Mouse (Mus musculus) neural tube, embryonic 11.5 days (tissue): ENCODE data around the gene Itpkb. TPM values are rescaled to one million over a fixed set of nuclear protein-coding genes. Genes with fewer than 3 reads are reported as not detected.

Source experiments
- ATAC-seq: fragments of 200-750 bp; cut with Nextera tagmentation; 2 replicates; pipeline ENCODE4 v1.8.0; 2017; ENCODE audit warnings: moderate number of reproducible peaks, mild to moderate bottlenecking, moderate TSS enrichment, moderate library complexity; ENCODE audit not compliant: insufficient read depth, low FRiP score, low TSS enrichment
- DNase-seq: peaks from one replicate; pipeline ENCODE4 v3.0.0-alpha.2; 2015; ENCODE audit warnings: low spot score
- H3K27ac ChIP-seq: fragments of 300-500 bp; sonication (generic); 2 replicates; pipeline ENCODE4 v1.5.1; 2014; ENCODE audit warnings: low read depth, mild to moderate bottlenecking, low read length
- H3K27me3 ChIP-seq: fragments of 300-500 bp; sonication (generic); 2 replicates; pipeline ENCODE4 v1.6.1; 2014; ENCODE audit warnings: mild to moderate bottlenecking, low read length, mixed read lengths; ENCODE audit not compliant: control insufficient read depth, insufficient read depth
- H3K36me3 ChIP-seq: fragments of 300-500 bp; sonication (generic); 2 replicates; pipeline ENCODE4 v1.6.1; 2014; ENCODE audit warnings: mild to moderate bottlenecking, low read length, moderate library complexity, mixed read lengths; ENCODE audit not compliant: control insufficient read depth, insufficient read depth
- H3K4me1 ChIP-seq: fragments of 300-500 bp; sonication (generic); 2 replicates; pipeline ENCODE4 v1.6.1; 2014; ENCODE audit warnings: low read length, mixed read lengths; ENCODE audit not compliant: control insufficient read depth, insufficient read depth
- H3K4me2 ChIP-seq: fragments of 300-500 bp; sonication (generic); 2 replicates; pipeline ENCODE4 v1.6.1; 2014; ENCODE audit warnings: low read depth, mild to moderate bottlenecking, moderate library complexity
- H3K4me3 ChIP-seq: fragments of 300-500 bp; sonication (generic); 2 replicates; pipeline ENCODE4 v1.5.1; 2014; ENCODE audit warnings: low read depth, low read length
- H3K9ac ChIP-seq: fragments of 300-500 bp; sonication (generic); 2 replicates; pipeline ENCODE4 v1.6.1; 2014; ENCODE audit warnings: mild to moderate bottlenecking, low read length
- H3K9me3 ChIP-seq: fragments of 300-500 bp; sonication (generic); 2 replicates; pipeline ENCODE4 v1.6.1; 2016; ENCODE audit warnings: low read length; ENCODE audit not compliant: control insufficient read depth
- WGBS: fragments of 180-500 bp; shearing (Covaris S2); extraction: QIAGEN DNeasy Blood & Tissue Kit; methylation state at CpG from one replicate; pipeline ENCODE4 v1.1.7; 2014; 5-methylcytosine and 5-hydroxymethylcytosine counted together
- polyA plus RNA-seq: library from polyadenylated mRNA; unstranded; fragments of >200 nt; fragmentation: Nextera tagmentation; extraction: Ambion mirVana; gene quantifications from 2 replicates; pipeline ENCODE4 v1.2.1, GENCODE M21; 2014

Gene Itpkb
- polyA plus RNA-seq, 1 experiment from 2014 or later, result 2.6 TPM

DNA sequence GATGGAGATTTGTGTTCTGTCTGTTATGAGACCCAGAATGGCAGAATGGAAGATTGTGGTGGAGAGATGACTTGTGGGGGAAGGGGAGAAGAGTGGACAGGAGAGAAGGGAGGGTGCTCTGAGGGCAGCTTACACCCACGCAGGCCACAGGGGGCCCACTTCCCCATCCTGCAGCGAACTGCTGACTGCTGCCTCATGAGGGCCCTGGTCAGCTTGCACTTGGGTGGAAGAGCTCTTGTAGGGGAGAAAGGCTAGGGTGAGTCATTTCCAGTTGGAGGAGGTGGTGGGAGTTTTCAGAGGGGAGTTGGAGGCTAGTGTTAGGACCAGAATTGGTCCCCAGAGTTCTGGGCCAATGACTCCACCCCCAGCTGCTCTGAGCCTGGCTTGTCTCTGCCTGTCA lies 86.8 kb downstream of the Itpkb start:
- no peak for DNase-seq
- H3K4me2 ChIP-seq, result no peak overlapping the region
- no peaks in the 10 kb centered on the region for H3K36me3 ChIP-seq
- no peak overlapping the region for H3K4me3 ChIP-seq
- H3K9me3 ChIP-seq, result no peaks in the 10 kb centered on the region
- no peak overlapping the region for H3K9ac ChIP-seq
- no peak overlapping the region for H3K27ac ChIP-seq
- 69% methylated on average over 2 of the region's 2 CpGs for WGBS
- no peaks in the 10 kb centered on the region for H3K27me3 ChIP-seq
- no peak for ATAC-seq
- H3K4me1 ChIP-seq, result no peaks in the 10 kb centered on the region

DNA sequence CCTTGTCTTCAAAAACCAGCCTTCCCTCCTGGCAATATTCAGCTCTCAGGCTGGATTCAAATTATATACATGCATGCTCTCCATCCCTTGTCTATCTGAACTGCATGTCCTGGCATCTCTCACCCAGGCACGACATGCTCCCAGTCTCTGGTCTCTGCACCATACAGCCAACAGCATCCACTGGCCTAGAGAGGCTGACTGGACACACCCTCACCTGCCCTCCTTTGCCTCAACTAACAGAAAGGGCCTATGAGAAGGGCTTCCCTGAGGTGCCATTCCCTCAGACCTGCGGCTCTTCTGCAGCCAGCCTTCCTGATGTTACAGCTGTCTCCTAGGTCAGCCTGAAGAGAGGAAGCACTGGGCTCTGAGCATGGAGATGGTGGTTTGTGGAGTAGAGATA lies 88.8 kb downstream of the Itpkb start:
- DNase-seq, result no peak
- 85% methylated on average over 2 of the region's 2 CpGs for WGBS
- no peaks in the 10 kb centered on the region for H3K27me3 ChIP-seq
- H3K36me3 ChIP-seq, result no peaks in the 10 kb centered on the region
- H3K4me3 ChIP-seq, result no peak overlapping the region
- no peak overlapping the region for H3K27ac ChIP-seq
- H3K4me1 ChIP-seq, result no peaks in the 10 kb centered on the region
- no peak overlapping the region for H3K9ac ChIP-seq
- ATAC-seq, result no peak
- no peak overlapping the region for H3K4me2 ChIP-seq
- H3K9me3 ChIP-seq, result no peaks in the 10 kb centered on the region

DNA sequence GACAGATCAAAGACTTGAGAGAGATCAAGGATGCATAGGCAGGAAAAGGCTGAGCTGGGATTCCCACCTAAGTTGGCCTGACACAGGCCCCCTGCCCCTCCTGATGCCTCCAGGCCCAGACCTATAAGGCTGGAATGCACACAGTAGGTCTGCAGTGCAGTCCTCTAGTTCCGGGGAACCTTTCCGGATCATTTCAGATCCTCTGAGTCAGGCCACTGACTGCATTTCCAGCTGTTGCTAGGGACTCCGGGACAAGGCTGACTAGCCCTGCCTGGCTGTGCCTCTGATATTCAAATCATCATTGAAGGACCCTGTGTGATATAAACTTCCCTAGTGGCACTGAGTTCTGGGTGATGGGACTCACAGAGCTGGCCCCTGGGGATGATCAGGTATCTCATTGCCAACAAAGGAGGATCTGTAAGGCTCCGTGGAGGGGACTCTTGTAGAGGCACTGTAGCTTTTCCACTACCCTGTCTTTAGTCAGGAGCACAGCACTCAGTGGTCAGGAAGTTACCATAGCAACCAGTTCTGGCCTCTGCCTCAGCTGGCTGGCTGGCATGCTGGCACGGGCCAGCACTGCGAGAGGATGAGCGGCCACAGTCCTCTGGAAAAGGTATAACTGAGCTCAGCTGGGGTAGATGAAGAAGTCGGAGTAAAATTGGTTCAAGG lies 90.3 kb downstream of the Itpkb start:
- H3K27ac ChIP-seq, result no peak overlapping the region
- DNase-seq (peak; percentile 46), ATAC-seq (peak; percentile 53; the same call in 1 of the 2 replicates)
- no peaks in the 10 kb centered on the region for H3K27me3 ChIP-seq
- no peak overlapping the region for H3K4me3 ChIP-seq
- no peaks in the 10 kb centered on the region for H3K36me3 ChIP-seq
- H3K9me3 ChIP-seq, result no peaks in the 10 kb centered on the region
- no peak overlapping the region for H3K9ac ChIP-seq
- H3K4me2 ChIP-seq, result no peak overlapping the region
- 32% methylated on average over 8 of the region's 8 CpGs for WGBS
- H3K4me1 ChIP-seq, result no peaks in the 10 kb centered on the region

DNA sequence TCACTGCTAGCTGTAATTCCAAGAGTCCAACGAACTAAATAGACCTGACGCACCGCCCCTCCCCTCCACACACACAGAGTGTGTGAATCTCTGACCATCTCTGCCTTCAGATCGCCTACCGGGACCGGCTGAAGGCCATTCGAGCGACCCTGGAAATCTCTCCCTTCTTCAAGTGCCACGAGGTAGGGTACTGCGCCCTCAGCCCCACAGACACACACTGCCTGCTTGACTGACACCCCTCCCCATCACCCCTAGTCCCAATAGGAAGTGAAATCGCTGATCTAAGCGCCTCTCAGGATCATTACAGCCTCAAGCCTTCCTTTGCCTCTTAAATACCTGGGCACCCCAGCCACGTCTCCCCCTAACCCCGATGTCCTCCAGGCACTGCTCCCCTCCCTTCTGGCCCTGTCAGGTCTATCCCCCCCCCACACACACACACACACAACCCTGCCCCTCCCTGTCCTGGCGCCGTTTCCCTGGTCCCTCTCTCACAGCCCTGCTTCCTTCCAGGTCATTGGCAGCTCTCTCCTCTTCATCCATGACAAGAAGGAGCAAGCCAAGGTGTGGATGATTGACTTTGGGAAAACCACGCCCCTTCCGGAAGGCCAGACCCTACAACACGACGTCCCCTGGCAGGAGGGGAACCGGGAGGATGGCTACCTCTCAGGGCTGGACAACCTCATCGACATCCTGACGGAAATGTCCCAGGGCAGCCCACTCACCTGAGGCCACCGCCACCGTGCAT lies 91.1 kb downstream of the Itpkb start:
- no peak for DNase-seq
- Histone ChIP-seq H3K9me3 (no peaks in the 10 kb centered on the region), H3K4me1 (no peaks in the 10 kb centered on the region), H3K4me3 (no peak overlapping the region), H3K27me3 (no peaks in the 10 kb centered on the region), H3K9ac (no peak overlapping the region), H3K36me3 (no peaks in the 10 kb centered on the region), H3K27ac (no peak overlapping the region), H3K4me2 (no peak overlapping the region)
- ATAC-seq, result no peak
- WGBS, result 61% methylated on average over 25 of the region's 25 CpGs

DNA sequence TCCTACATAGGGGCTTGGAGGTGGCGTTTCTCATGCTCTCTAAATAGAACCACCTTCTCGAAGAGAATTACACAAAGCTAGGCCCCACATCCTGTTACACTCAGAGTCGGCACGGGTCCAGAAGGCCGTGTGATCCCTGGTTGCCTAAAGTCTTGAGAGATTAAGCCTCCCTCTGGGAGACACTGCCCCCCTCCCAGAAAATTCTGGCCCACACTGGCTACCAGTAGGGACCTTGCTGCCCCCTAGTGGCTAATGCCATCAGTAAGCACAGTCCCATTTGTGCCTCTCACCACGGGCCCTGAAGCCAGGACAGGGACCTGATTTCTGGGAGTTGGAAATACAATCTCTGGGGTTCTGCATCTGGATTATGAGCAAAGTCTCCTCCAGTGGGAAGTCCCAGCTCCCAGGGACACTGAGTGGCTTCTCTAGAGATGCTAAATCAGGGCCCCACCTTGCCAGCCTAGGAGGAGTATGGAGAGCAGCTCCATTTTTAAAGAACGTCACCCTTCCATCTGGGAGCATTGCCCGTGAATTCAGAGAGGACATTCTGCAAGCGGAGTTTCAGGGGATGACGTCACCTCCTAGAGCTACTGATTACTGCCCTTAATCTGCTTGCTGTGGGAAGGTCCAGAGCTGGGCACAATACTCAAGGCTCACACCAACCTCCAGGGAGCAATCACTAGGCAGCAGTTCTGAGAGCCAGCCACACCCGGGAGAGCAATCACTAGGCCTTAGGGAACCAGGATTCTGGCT lies 92.0 kb downstream of the Itpkb start:
- Histone ChIP-seq H3K9ac (no peak overlapping the region), H3K36me3 (no peaks in the 10 kb centered on the region), H3K27me3 (no peaks in the 10 kb centered on the region), H3K9me3 (no peaks in the 10 kb centered on the region), H3K4me3 (no peak overlapping the region), H3K4me2 (no peak overlapping the region), H3K4me1 (no peaks in the 10 kb centered on the region), H3K27ac (no peak overlapping the region)
- DNase-seq (peak; percentile 75), ATAC-seq (no peak; the same call in 1 of the 2 replicates)
- WGBS, result 39% methylated on average over 11 of the region's 11 CpGs

DNA sequence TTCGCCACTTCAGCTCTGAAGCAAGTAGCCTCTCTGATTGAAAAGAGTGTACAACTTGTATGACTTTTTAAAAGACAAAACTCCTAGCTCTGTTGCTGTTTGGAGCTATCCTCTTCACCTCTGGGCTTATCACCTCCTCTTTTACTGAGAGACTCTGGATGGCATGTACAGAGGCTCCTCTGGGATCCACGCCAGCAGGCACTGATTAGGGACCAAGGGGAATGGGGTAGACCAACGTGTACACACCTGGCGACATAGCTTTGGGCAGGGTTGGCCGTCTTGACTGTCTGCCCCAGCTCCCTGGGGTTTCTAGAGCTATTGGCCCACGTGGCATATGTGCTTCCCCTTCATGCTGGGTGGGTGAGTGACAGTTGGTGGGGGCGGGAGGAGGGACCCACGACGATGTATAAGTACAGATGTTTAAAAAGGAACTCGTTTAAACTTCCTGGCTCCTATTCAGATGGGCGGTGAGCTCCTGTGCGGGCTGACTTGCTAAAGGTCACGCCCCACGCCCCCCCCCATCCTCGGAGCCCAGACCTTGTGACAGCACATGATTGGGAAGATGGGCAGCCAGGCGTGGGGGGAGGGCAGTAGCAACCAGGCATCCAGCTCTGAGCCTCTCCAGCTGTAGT lies 92.8 kb downstream of the Itpkb start:
- no peaks in the 10 kb centered on the region for H3K9me3 ChIP-seq
- H3K4me3 ChIP-seq, result no peak overlapping the region
- no peak overlapping the region for H3K4me2 ChIP-seq
- H3K36me3 ChIP-seq, result no peaks in the 10 kb centered on the region
- H3K9ac ChIP-seq, result no peak overlapping the region
- whole genome bisulfite sequencing, result 66% methylated on average over 16 of the region's 16 CpGs
- no peaks in the 10 kb centered on the region for H3K4me1 ChIP-seq
- ATAC-seq, result no peak
- H3K27ac ChIP-seq, result no peak overlapping the region
- DNase-seq, result no peak
- H3K27me3 ChIP-seq, result no peaks in the 10 kb centered on the region

DNA sequence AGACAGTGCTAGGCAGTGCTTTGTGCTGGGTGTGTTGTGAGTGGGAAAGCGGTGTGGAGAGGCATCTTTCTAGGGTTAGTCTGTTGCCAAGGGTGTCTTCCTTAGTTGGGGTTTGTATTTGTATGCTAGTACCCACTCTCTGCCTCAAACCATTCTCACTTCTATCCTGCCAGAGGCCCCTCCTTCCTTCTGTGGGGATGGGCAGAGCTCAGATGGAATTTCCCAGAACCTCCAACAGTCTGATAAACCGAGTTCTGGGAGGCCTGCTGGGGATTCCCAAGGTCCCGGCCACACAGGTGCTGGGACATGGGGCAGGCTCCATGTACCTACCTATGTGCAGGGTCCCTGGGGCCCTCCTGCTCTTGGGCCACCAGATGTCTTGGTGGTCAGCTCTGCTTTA lies 93.6 kb downstream of the Itpkb start:
- no peak overlapping the region for H3K4me3 ChIP-seq
- no peak overlapping the region for H3K27ac ChIP-seq
- 71% methylated on average over 3 of the region's 3 CpGs for WGBS
- no peak for DNase-seq
- no peaks in the 10 kb centered on the region for H3K9me3 ChIP-seq
- ATAC-seq, result no peak
- H3K27me3 ChIP-seq, result no peaks in the 10 kb centered on the region
- H3K4me1 ChIP-seq, result no peaks in the 10 kb centered on the region
- H3K9ac ChIP-seq, result no peak overlapping the region
- no peak overlapping the region for H3K4me2 ChIP-seq
- H3K36me3 ChIP-seq, result no peaks in the 10 kb centered on the region

DNA sequence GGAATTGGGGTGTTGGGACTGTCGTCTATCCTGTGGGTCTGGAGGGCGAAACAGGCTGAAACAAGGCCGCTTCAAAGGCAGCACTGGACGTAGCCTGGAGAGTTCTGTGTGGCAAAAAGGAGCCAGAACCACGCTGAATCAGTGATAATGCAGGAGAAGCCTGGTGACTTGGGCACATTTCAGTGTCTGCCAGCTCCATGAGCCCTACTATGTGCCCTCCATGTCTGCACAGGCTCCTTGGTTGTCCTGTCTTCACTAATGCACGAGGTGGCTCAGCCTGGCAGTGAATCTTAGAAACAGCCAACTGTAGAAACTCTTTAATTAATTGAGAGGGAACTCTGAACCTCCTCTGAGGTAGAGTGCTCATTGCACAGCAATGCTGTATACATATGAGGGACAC lies 96.1 kb downstream of the Itpkb start:
- H3K36me3 ChIP-seq, result no peaks in the 10 kb centered on the region
- 85% methylated on average over 6 of the region's 6 CpGs for WGBS

More for the DNA sequence above, 96.1 kb downstream of the Itpkb start:
- ATAC-seq (no peak), DNase-seq (no peak)
- H3K4me1 ChIP-seq, result no peaks in the 10 kb centered on the region
- H3K4me3 ChIP-seq, result no peak overlapping the region
- no peak overlapping the region for H3K9ac ChIP-seq
- H3K9me3 ChIP-seq, result no peaks in the 10 kb centered on the region
- H3K4me2 ChIP-seq, result no peak overlapping the region
- no peaks in the 10 kb centered on the region for H3K27me3 ChIP-seq
- H3K27ac ChIP-seq, result no peak overlapping the region
